Mouse (Mus musculus): ENCODE results near the gene Hmgcr. TPM values are rescaled to one million over a fixed set of nuclear protein-coding genes. Genes with fewer than 3 reads are reported as not detected.

The Hmgcr gene
- polyA plus RNA-seq, 1 experiment from 2014 or later: 163 TPM

- Histone ChIP-seq H3K27ac (replicated peaks; ENCODE audit: low read depth, low read length) (no peak overlapping the region), H3K36me3 (replicated peaks; ENCODE audit: control insufficient read depth, insufficient read depth, low read depth, low read length) (no peaks in the 10 kb centered on the region), H3K27me3 (ENCODE audit: control insufficient read depth, insufficient read depth, low read length) (no peaks in the 10 kb centered on the region), H3K9me3 (replicated peaks; ENCODE audit: control insufficient read depth, low read length) (no peaks in the 10 kb centered on the region), H3K9ac (replicated peaks; ENCODE audit: low read length) (no peak overlapping the region), H3K4me2 (ENCODE audit: low read depth, low read length) (no peak overlapping the region), H3K4me1 (ENCODE audit: control insufficient read depth, insufficient read depth, low read length) (no peaks in the 10 kb centered on the region), H3K4me3 (ENCODE audit: low read depth, low read length) (no peak overlapping the region)
- ATAC-seq (replicated peaks; ENCODE audit: insufficient number of reproducible peaks, low FRiP score, low TSS enrichment, low read depth): no peak
- DNase-seq (ENCODE audit: low spot score): no peak
- 95% methylated on average over 2 of the region's 2 CpGs for WGBS
Measured at GRCm38 (mm10) chr13:96695428-96695827, 24.7 kb upstream of the Hmgcr start.

GRCm38 (mm10) chr13:96689901-96690300 is 19.2 kb upstream of the Hmgcr start:
- Histone ChIP-seq H3K4me1 (ENCODE audit: control insufficient read depth, insufficient read depth, low read length) (no peaks in the 10 kb centered on the region), H3K27me3 (ENCODE audit: control insufficient read depth, insufficient read depth, low read length) (no peaks in the 10 kb centered on the region), H3K4me2 (ENCODE audit: low read depth, low read length) (no peak overlapping the region), H3K4me3 (ENCODE audit: low read depth, low read length) (no peak overlapping the region), H3K9ac (replicated peaks; ENCODE audit: low read length) (no peak overlapping the region), H3K36me3 (replicated peaks; ENCODE audit: control insufficient read depth, insufficient read depth, low read depth, low read length) (no peaks in the 10 kb centered on the region), H3K27ac (replicated peaks; ENCODE audit: low read depth, low read length) (no peak overlapping the region), H3K9me3 (replicated peaks; ENCODE audit: control insufficient read depth, low read length) (no peaks in the 10 kb centered on the region)
- DNase-seq (ENCODE audit: low spot score) (no peak), ATAC-seq (replicated peaks; ENCODE audit: insufficient number of reproducible peaks, low FRiP score, low TSS enrichment, low read depth) (no peak)
- WGBS: 90% methylated on average over 5 of the region's 5 CpGs

GRCm38 (mm10) chr13:96687261-96687660 is 16.5 kb upstream of the Hmgcr start:
- Histone ChIP-seq H3K27me3 (ENCODE audit: control insufficient read depth, insufficient read depth, low read length) (no peaks in the 10 kb centered on the region), H3K9me3 (replicated peaks; ENCODE audit: control insufficient read depth, low read length) (no peaks in the 10 kb centered on the region), H3K36me3 (replicated peaks; ENCODE audit: control insufficient read depth, insufficient read depth, low read depth, low read length) (no peaks in the 10 kb centered on the region), H3K27ac (replicated peaks; ENCODE audit: low read depth, low read length) (no peak overlapping the region), H3K9ac (replicated peaks; ENCODE audit: low read length) (no peak overlapping the region), H3K4me3 (ENCODE audit: low read depth, low read length) (no peak overlapping the region), H3K4me1 (ENCODE audit: control insufficient read depth, insufficient read depth, low read length) (no peaks in the 10 kb centered on the region), H3K4me2 (ENCODE audit: low read depth, low read length) (no peak overlapping the region)
- DNase-seq (ENCODE audit: low spot score): no peak
- ATAC-seq (replicated peaks; ENCODE audit: insufficient number of reproducible peaks, low FRiP score, low TSS enrichment, low read depth): no peak
- WGBS: 90% methylated on average over 9 of the region's 9 CpGs

- WGBS: 75% methylated on average over 5 of the region's 5 CpGs
- Histone ChIP-seq H3K27ac (replicated peaks; ENCODE audit: low read depth, low read length) (no peak overlapping the region), H3K36me3 (replicated peaks; ENCODE audit: control insufficient read depth, insufficient read depth, low read depth, low read length) (no peaks in the 10 kb centered on the region), H3K27me3 (ENCODE audit: control insufficient read depth, insufficient read depth, low read length) (no peaks in the 10 kb centered on the region), H3K9ac (replicated peaks; ENCODE audit: low read length) (no peak overlapping the region), H3K9me3 (replicated peaks; ENCODE audit: control insufficient read depth, low read length) (no peaks in the 10 kb centered on the region), H3K4me2 (ENCODE audit: low read depth, low read length) (no peak overlapping the region), H3K4me1 (ENCODE audit: control insufficient read depth, insufficient read depth, low read length) (no peaks in the 10 kb centered on the region), H3K4me3 (ENCODE audit: low read depth, low read length) (no peak overlapping the region)
- ATAC-seq (replicated peaks; ENCODE audit: insufficient number of reproducible peaks, low FRiP score, low TSS enrichment, low read depth) (no peak), DNase-seq (ENCODE audit: low spot score) (no peak)
Measured at GRCm38 (mm10) chr13:96684779-96685178, 14.0 kb upstream of the Hmgcr start.

GRCm38 (mm10) chr13:96681088-96681620 is 10.4 kb upstream of the Hmgcr start:
- no peak overlapping the region for H3K9ac ChIP-seq (replicated peaks; ENCODE audit: low read length)
- no peak overlapping the region for H3K27ac ChIP-seq (replicated peaks; ENCODE audit: low read depth, low read length)
- no peak overlapping the region for H3K4me3 ChIP-seq (ENCODE audit: low read depth, low read length)
- DNase-seq (ENCODE audit: low spot score) (no peak), ATAC-seq (replicated peaks; ENCODE audit: insufficient number of reproducible peaks, low FRiP score, low TSS enrichment, low read depth) (no peak)
- no peaks in the 10 kb centered on the region for H3K9me3 ChIP-seq (replicated peaks; ENCODE audit: control insufficient read depth, low read length)
- no peaks in the 10 kb centered on the region for H3K4me1 ChIP-seq (ENCODE audit: control insufficient read depth, insufficient read depth, low read length)
- no peaks in the 10 kb centered on the region for H3K27me3 ChIP-seq (ENCODE audit: control insufficient read depth, insufficient read depth, low read length)
- H3K4me2 ChIP-seq (ENCODE audit: low read depth, low read length): no peak overlapping the region
- no peaks in the 10 kb centered on the region for H3K36me3 ChIP-seq (replicated peaks; ENCODE audit: control insufficient read depth, insufficient read depth, low read depth, low read length)

GRCm38 (mm10) chr13:96680163-96681087 is 9.7 kb upstream of the Hmgcr start:
- H3K4me1 ChIP-seq (ENCODE audit: control insufficient read depth, insufficient read depth, low read length): no peaks in the 10 kb centered on the region
- no peaks in the 10 kb centered on the region for H3K36me3 ChIP-seq (replicated peaks; ENCODE audit: control insufficient read depth, insufficient read depth, low read depth, low read length)
- H3K9me3 ChIP-seq (replicated peaks; ENCODE audit: control insufficient read depth, low read length): no peaks in the 10 kb centered on the region
- 83% methylated on average over 9 of the region's 9 CpGs for WGBS
- H3K27ac ChIP-seq (replicated peaks; ENCODE audit: low read depth, low read length): no peak overlapping the region
- no peak for DNase-seq (ENCODE audit: low spot score)
- ATAC-seq (replicated peaks; ENCODE audit: insufficient number of reproducible peaks, low FRiP score, low TSS enrichment, low read depth): no peak
- H3K4me3 ChIP-seq (ENCODE audit: low read depth, low read length): no peak overlapping the region
- no peak overlapping the region for H3K4me2 ChIP-seq (ENCODE audit: low read depth, low read length)
- H3K9ac ChIP-seq (replicated peaks; ENCODE audit: low read length): no peak overlapping the region
- H3K27me3 ChIP-seq (ENCODE audit: control insufficient read depth, insufficient read depth, low read length): no peaks in the 10 kb centered on the region

GRCm38 (mm10) chr13:96678616-96679015 is 7.9 kb upstream of the Hmgcr start:
- Histone ChIP-seq H3K27ac (replicated peaks; ENCODE audit: low read depth, low read length) (no peak overlapping the region), H3K4me3 (ENCODE audit: low read depth, low read length) (no peak overlapping the region), H3K9me3 (replicated peaks; ENCODE audit: control insufficient read depth, low read length) (no peaks in the 10 kb centered on the region), H3K4me1 (ENCODE audit: control insufficient read depth, insufficient read depth, low read length) (no peaks in the 10 kb centered on the region), H3K9ac (replicated peaks; ENCODE audit: low read length) (no peak overlapping the region), H3K4me2 (ENCODE audit: low read depth, low read length) (no peak overlapping the region), H3K27me3 (ENCODE audit: control insufficient read depth, insufficient read depth, low read length) (no peaks in the 10 kb centered on the region), H3K36me3 (replicated peaks; ENCODE audit: control insufficient read depth, insufficient read depth, low read depth, low read length) (no peaks in the 10 kb centered on the region)
- DNase-seq (ENCODE audit: low spot score): no peak
- WGBS: 81% methylated on average over 6 of the region's 6 CpGs
- ATAC-seq (replicated peaks; ENCODE audit: insufficient number of reproducible peaks, low FRiP score, low TSS enrichment, low read depth): no peak

GRCm38 (mm10) chr13:96677071-96677470 is 6.3 kb upstream of the Hmgcr start:
- H3K4me2 ChIP-seq (ENCODE audit: low read depth, low read length): no peak overlapping the region
- DNase-seq (ENCODE audit: low spot score) (no peak), ATAC-seq (replicated peaks; ENCODE audit: insufficient number of reproducible peaks, low FRiP score, low TSS enrichment, low read depth) (no peak)
- H3K27ac ChIP-seq (replicated peaks; ENCODE audit: low read depth, low read length): no peak overlapping the region
- H3K9me3 ChIP-seq (replicated peaks; ENCODE audit: control insufficient read depth, low read length): no peaks in the 10 kb centered on the region
- H3K27me3 ChIP-seq (ENCODE audit: control insufficient read depth, insufficient read depth, low read length): no peaks in the 10 kb centered on the region
- H3K36me3 ChIP-seq (replicated peaks; ENCODE audit: control insufficient read depth, insufficient read depth, low read depth, low read length): no peaks in the 10 kb centered on the region
- no peak overlapping the region for H3K9ac ChIP-seq (replicated peaks; ENCODE audit: low read length)
- no peak overlapping the region for H3K4me3 ChIP-seq (ENCODE audit: low read depth, low read length)
- H3K4me1 ChIP-seq (ENCODE audit: control insufficient read depth, insufficient read depth, low read length): no peaks in the 10 kb centered on the region
- WGBS: 79% methylated on average over 1 of the region's 1 CpGs
